Mouse (Mus musculus) kidney, embryonic 15.5 days (tissue): ENCODE data around the gene St3gal3. TPM values are rescaled to one million over a fixed set of nuclear protein-coding genes. Genes with fewer than 3 reads are reported as not detected.

Source experiments
- polyA plus RNA-seq: library from polyadenylated mRNA; unstranded; fragments of >200 nt; fragmentation: Nextera tagmentation; extraction: Ambion mirVana; gene quantifications from 2 replicates; pipeline ENCODE4 v1.2.1, GENCODE M21; 2015

Gene St3gal3
- polyA plus RNA-seq, 1 experiment from 2014 or later: 8.8 TPM

Other genes starting within 250 kb of the St3gal3 start
- 212 and 221 TPM in 2 replicates for gene Atp6v0b, start 247.6 kb downstream of the St3gal3 start, polyA plus RNA-seq
- gene Dph2, start 242.9 kb downstream of the St3gal3 start, polyA plus RNA-seq: 21.2 and 22.2 TPM in 2 replicates
- 39.8 and 47.3 TPM in 2 replicates for gene Ipo13, start 219.9 kb downstream of the St3gal3 start, polyA plus RNA-seq
- 2.7 and 5.0 TPM in 2 replicates for gene Artn, start 205.2 kb downstream of the St3gal3 start, polyA plus RNA-seq
- gene Kdm4a, start 45.1 kb upstream of the St3gal3 start, polyA plus RNA-seq: 39.5 and 40.8 TPM in 2 replicates
- gene Ptprf, start 156.5 kb upstream of the St3gal3 start, polyA plus RNA-seq: 64.2 and 64.4 TPM in 2 replicates